Mouse (Mus musculus): Measurements from ENCODE around the gene Amph.

- TF ChIP-seq POLR2A (IDR thresholded peaks at IDR 0.05; ENCODE audit: borderline replicate concordance, insufficient read depth, low read length) (no peak), CTCF (IDR thresholded peaks at IDR 0.05; ENCODE audit: borderline replicate concordance, insufficient read depth, low read depth, low read length) (no peak)
Observed at GRCm38 (mm10) chr13:19027766-19028350, 79.9 kb downstream of the Amph start.

All from cerebellum, adult 2 months (tissue).